Mouse (Mus musculus): ENCODE results near the gene Phospho1. TPM values are rescaled to one million over a fixed set of nuclear protein-coding genes. Genes with fewer than 3 reads are reported as not detected.

Gene Phospho1
- total RNA-seq, 1 experiment from 2014 or later, result 3.9 TPM

- ATAC-seq (replicated peaks in 1 of 2; ENCODE audit: insufficient read depth in 1 of 2, low FRiP score in 2 of 2, low TSS enrichment in 1 of 2, low read depth in 1 of 2, poor library complexity in 2 of 2, severe bottlenecking in 2 of 2), result no peak
Measured at GRCm38 (mm10) chr11:95830411-95831275, 6.3 kb downstream of the Phospho1 start.

GRCm38 (mm10) chr11:95831276-95831619 is 6.9 kb downstream of the Phospho1 start:
- no peak for ATAC-seq (replicated peaks in 1 of 2; ENCODE audit: insufficient read depth in 1 of 2, low FRiP score in 2 of 2, low TSS enrichment in 1 of 2, low read depth in 1 of 2, poor library complexity in 2 of 2, severe bottlenecking in 2 of 2)

- ATAC-seq (replicated peaks in 1 of 2; ENCODE audit: insufficient read depth in 1 of 2, low FRiP score in 2 of 2, low TSS enrichment in 1 of 2, low read depth in 1 of 2, poor library complexity in 2 of 2, severe bottlenecking in 2 of 2), result no peak
Measured at GRCm38 (mm10) chr11:95831641-95832040, 7.3 kb downstream of the Phospho1 start.

DNA sequence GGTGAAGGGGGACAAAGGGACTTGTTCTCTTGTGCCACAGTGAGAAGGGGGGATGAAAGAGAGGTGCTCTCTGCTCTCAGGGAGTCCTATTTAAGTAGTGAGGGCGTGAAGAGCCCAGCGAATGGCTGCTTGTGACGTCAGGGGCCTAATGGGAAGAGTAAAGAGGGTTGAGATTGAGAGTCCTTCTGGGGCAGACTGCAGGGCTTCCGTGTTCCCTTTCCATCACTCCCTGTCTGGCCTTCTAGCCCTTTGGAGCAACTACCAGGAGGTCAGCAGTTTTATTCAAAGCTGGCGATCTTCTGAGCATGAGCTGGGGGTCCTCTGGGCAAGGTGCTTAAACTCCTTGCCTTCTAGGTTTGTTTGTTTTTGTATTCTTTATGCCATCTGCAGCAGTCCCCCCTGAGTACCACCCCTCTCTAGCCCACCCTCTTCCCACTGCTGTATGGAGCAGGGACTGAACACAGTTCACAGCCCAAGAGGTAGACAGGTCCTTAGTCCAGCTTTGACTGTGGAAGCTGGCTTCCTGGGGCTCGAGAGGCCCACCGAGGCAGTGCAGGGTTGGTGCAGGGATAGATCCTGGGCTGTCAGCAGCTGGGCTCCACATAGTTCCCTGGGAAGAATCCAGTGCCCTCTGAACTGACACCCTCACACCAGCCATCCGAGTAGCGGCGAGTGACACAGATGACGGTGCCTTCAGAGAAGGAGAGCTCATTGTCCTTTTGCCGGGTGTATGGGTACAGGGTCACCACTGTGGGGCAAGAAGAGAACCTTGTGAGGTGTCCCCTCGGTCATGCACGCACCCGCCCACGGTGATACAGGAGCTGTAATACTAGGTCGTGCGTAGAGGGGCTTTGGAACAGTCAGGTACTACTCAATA is 8.1 kb downstream of the Phospho1 start:
- ATAC-seq (replicated peaks in 1 of 2; ENCODE audit: insufficient read depth in 1 of 2, low FRiP score in 2 of 2, low TSS enrichment in 1 of 2, low read depth in 1 of 2, poor library complexity in 2 of 2, severe bottlenecking in 2 of 2), result no peak

DNA sequence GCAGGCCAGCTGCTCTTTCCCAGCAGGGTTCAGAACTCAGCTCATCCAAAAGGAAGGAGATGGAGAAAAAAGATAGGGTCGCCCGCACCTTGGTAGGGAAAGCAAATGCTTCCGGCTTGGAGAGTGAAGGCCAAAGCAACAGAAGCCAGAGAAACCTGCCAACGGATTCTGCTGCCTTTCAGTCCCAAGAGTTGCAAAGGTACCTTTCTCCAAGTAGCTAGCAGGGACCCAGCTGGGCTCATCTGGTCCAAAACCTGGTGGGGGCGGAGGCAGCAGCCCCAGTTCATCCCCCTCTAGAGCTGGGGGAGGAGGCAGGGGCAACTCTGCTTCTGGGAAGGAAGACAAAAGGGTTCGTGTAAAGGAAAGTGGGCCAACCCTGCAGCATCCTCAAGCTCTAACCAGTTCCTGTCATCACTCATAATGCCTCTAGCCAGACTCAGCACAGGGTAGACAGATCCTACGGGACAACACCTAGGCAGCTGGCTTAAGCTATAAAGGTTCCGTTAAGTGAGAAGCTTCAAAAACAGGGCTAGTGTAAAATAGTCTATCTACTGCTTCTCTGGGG is 8.8 kb downstream of the Phospho1 start:
- no peak for ATAC-seq (replicated peaks in 1 of 2; ENCODE audit: insufficient read depth in 1 of 2, low FRiP score in 2 of 2, low TSS enrichment in 1 of 2, low read depth in 1 of 2, poor library complexity in 2 of 2, severe bottlenecking in 2 of 2)

DNA sequence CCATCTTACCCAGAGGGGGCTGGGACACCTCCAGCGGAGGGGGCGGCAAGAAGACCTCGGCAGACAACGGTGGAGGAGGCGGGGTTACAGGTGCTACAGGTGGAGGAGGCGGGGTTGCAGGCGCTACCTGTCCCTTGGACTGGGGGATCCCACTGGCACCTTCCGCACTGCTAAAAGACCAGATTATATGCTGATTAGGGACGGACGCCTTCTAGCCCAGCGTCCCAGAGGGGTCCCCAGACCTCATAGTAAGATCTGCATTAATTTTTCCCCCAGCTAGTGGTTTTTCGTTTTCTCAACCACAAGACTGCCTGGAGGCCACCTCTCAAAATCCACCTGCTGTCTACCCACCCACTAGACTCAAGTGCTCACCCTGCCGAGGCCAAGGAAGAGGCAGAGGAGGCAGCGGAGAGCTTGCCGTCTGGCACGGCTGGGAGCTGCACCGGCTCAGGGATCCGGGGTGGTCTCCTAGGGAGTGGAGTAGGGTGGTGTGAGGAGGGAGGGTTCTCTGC is 9.4 kb downstream of the Phospho1 start:
- no peak for ATAC-seq (replicated peaks in 1 of 2; ENCODE audit: insufficient read depth in 1 of 2, low FRiP score in 2 of 2, low TSS enrichment in 1 of 2, low read depth in 1 of 2, poor library complexity in 2 of 2, severe bottlenecking in 2 of 2)

GRCm38 (mm10) chr11:95834143-95834667 is 9.9 kb downstream of the Phospho1 start:
- peak; percentile 76 to 82 for ATAC-seq (replicated peaks in 1 of 2; ENCODE audit: insufficient read depth in 1 of 2, low FRiP score in 2 of 2, low TSS enrichment in 1 of 2, low read depth in 1 of 2, poor library complexity in 2 of 2, severe bottlenecking in 2 of 2)

DNA sequence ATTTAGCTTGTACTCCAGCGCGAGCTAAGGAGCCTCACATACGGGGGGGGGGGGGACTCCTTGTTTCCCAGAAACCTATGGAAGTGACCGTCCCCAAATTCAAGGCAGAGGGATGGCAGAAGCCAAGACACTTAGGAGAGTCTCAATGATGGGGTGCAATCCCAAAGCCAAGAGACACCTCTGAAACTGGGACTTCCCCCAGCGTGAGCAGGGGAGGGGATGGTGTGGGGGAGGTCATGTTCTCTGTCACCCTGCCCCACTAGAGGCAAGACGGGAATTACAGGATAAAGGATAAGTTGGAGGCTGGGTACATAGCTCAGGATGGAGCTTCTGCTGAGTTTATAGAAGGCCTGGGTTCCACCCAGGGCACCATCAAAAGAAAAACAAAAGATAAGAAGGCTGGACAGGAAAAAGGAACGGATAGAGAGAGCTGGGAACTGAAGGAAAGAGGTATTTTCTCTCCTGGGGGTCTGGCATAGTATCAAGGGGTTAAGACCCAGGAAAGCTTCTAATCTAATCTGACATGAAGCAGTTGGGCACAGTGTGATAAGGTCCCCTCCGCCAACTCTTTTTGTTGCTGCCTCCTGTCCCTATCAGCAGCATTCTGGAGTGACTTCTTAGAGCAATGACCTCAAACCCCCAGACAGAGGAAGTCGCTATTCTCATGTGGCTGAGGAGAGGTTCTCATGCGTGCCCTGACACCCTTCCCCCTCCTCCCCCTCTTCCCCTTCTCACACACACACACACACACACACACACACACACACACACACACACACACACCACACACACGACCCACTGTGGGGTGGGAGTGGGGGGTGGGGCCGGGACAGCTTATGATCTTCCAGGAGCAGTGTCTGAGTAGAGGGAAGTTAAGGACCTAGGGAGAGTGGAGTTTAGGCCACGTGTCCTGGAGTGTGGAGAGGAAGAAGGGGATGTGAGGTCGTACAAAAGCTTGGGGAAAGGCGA is 10.7 kb downstream of the Phospho1 start:
- peak; percentile 28 to 34; a peak in 3 of 4 replicates for ATAC-seq (replicated peaks in 1 of 2; ENCODE audit: insufficient read depth in 1 of 2, low FRiP score in 2 of 2, low TSS enrichment in 1 of 2, low read depth in 1 of 2, poor library complexity in 2 of 2, severe bottlenecking in 2 of 2)

DNA sequence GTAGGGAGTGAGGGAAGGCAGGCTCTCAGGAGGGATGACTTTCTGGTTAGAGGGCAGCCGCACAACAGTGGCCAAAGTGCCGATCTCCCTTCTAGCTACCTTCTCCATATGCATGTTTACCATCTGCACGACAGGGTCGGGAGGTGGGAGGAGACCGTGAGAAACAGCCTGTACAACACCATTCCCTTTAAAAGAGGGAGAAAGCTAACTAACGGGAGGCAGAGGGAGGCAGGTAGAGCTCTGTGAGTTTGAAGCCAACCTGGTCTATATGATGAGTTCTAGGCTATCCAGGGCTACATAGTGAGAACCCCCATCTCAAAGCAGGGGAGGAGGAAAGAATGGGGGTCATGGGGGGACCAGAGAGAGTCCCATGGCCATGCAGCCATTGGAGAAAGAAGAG is 11.5 kb downstream of the Phospho1 start:
- ATAC-seq (replicated peaks in 1 of 2; ENCODE audit: insufficient read depth in 1 of 2, low FRiP score in 2 of 2, low TSS enrichment in 1 of 2, low read depth in 1 of 2, poor library complexity in 2 of 2, severe bottlenecking in 2 of 2), result no peak

GRCm38 (mm10) chr11:95836433-95836832 is 12.1 kb downstream of the Phospho1 start:
- ATAC-seq (replicated peaks in 1 of 2; ENCODE audit: insufficient read depth in 1 of 2, low FRiP score in 2 of 2, low TSS enrichment in 1 of 2, low read depth in 1 of 2, poor library complexity in 2 of 2, severe bottlenecking in 2 of 2), result no peak

GRCm38 (mm10) chr11:95837059-95837458 is 12.8 kb downstream of the Phospho1 start, which contains the start of gene Gngt2:
Gene Gngt2, plus strand, starts transcription at chr11:95837216.
- ATAC-seq (replicated peaks in 1 of 2; ENCODE audit: insufficient read depth in 1 of 2, low FRiP score in 2 of 2, low TSS enrichment in 1 of 2, low read depth in 1 of 2, poor library complexity in 2 of 2, severe bottlenecking in 2 of 2), result no peak

DNA sequence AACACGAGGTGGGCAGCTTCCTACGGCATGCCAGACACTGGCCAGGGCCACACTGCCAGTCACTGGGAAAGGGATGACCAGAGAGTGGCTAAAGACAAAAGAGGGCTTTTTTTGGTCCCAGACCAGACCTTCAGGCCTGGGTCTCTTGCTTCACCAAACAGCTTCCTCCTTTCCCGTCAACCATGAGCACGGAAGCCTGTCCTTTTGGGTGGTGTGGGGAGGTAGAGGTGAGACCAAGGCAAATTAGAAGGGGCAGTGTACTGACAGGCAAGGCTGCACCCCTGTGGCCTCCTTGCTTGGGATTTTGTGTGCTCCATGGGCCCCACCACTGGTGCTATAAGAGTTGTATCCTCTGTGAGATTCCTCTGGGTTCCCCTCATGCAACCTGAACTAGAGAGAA is 14.3 kb downstream of the Phospho1 start:
- ATAC-seq (replicated peaks in 1 of 2; ENCODE audit: insufficient read depth in 1 of 2, low FRiP score in 2 of 2, low TSS enrichment in 1 of 2, low read depth in 1 of 2, poor library complexity in 2 of 2, severe bottlenecking in 2 of 2), result no peak

DNA sequence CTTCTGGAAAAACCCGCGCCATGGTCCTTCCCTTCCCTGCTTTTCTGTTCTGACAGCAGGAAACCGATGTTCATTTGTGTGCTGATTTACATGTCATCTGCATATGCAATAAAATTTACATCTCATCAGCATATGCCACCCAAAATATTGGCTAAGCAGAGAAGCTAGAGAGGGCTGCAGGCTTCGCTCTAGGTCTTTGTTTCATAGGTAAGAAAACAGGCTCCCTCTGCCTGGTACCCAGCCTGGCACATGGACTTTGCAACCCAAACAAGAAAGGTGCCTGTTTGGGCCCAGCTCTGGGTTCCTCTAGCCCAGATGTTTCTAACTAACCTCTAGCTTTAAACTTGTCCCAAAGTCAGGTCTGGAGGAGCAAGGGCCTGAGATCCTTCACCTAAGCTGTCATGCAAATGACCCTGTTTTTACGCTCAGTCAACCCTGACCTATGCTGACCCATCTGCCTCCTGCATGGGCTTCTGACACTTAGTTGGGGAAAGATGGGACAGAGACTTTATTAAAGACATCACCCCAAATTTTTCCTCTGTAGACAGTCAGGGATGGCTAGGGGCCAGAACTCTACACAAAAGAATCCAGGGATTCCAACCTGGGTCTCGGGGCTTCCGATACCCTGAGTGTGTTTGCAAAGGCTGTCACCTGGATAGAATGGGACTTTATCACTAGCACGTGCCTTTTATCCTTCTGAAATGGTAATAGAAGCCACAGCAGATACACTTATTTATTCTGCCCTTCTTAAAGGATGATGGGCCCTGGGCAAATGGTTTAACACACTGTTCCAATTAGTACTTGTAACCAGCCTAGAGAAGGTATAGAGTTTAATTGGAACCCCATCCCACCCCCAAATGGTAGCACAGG is 14.9 kb downstream of the Phospho1 start:
- ATAC-seq (replicated peaks in 1 of 2; ENCODE audit: insufficient read depth in 1 of 2, low FRiP score in 2 of 2, low TSS enrichment in 1 of 2, low read depth in 1 of 2, poor library complexity in 2 of 2, severe bottlenecking in 2 of 2), result no peak

- no peak for ATAC-seq (replicated peaks in 1 of 2; ENCODE audit: insufficient read depth in 1 of 2, low FRiP score in 2 of 2, low TSS enrichment in 1 of 2, low read depth in 1 of 2, poor library complexity in 2 of 2, severe bottlenecking in 2 of 2)
Measured at GRCm38 (mm10) chr11:95840694-95841497, 16.6 kb downstream of the Phospho1 start.

GRCm38 (mm10) chr11:95841498-95841830 is 17.2 kb downstream of the Phospho1 start:
- ATAC-seq (replicated peaks in 1 of 2; ENCODE audit: insufficient read depth in 1 of 2, low FRiP score in 2 of 2, low TSS enrichment in 1 of 2, low read depth in 1 of 2, poor library complexity in 2 of 2, severe bottlenecking in 2 of 2), result no peak

All from hematopoietic stem cell, adult 5-6 weeks (primary cell).